Mouse (Mus musculus) hindlimb bud, embryonic 11.5 days (tissue): ENCODE results near the gene Relt.

ENCODE experiments used
- DNase-seq: peaks from one replicate; pipeline ENCODE4 v3.0.0-alpha.2; 2012; ENCODE audit warnings: low read depth, low spot score; ENCODE audit errors: extremely low spot score

The Relt gene

DNA sequence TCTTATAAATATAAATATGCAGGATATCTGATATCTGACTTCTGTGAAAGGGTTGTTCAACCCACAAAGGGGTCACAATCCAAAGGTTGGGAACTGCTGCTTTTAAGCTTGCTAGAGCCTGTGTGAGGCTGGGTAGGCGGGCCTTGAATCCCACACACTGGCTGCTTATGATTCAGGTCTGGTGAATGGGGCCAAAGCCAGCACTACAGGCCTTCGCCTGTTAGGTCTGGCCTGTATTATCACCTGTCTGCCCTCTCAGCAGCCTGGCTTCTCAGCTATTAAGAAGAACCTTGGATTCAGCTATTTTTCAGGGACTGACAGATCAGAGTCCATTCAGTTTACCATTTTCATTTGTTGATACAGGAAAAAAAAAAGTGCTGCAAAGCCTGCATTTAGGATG is 57.9 kb downstream of the Relt start:
- no peak for DNase-seq

GRCm38 (mm10) chr7:100798810-100799209 is 64.4 kb downstream of the Relt start:
- DNase-seq = no peak
